Mouse (Mus musculus) embryonic fibroblast, embryonic 13.5 days (primary cell): ENCODE results near the gene Thrb.

Experiments
- CTCF ChIP-seq: IDR thresholded peaks from 2 replicates; pipeline ENCODE4 v1.5.1; 2011; ENCODE audit warnings: mild to moderate bottlenecking, control low read depth, low read length, moderate library complexity, borderline replicate concordance; ENCODE audit not compliant: insufficient read depth
- POLR2A ChIP-seq: IDR thresholded peaks from 2 replicates; pipeline ENCODE4 v1.6.1; 2011; ENCODE audit warnings: low read depth, mild to moderate bottlenecking, control low read depth, low read length, moderate library complexity

GRCm38 (mm10) chr14:17990186-17990585 lies 330.1 kb downstream of the Thrb start:
- TF ChIP-seq POLR2A (no peak), CTCF (no peak)
